Mouse (Mus musculus) MEL (cell line): ENCODE measurements around the gene Ankrd36.

Experiments used
- GATA1 ChIP-seq: IDR thresholded peaks from 2 replicates; pipeline ENCODE4 v1.6.1; 2011; ENCODE audit warnings: low read depth, low read length, improper control_type of control experiment
- JUND ChIP-seq: IDR thresholded peaks from 2 replicates; pipeline ENCODE4 v1.6.1; 2011; ENCODE audit warnings: low read depth, mild to moderate bottlenecking, improper control_type of control experiment, low read length
- KAT2A ChIP-seq: conservative IDR thresholded peaks from 2 replicates; pipeline ENCODE4 v1.6.1; 2012; ENCODE audit warnings: low read depth, low read length, improper control_type of control experiment, inconsistent platforms
- MAZ ChIP-seq: IDR thresholded peaks from 2 replicates; pipeline ENCODE4 v1.6.1; 2012; ENCODE audit warnings: low read depth, mild to moderate bottlenecking, inconsistent platforms, low read length, improper control_type of control experiment
- POLR2A ChIP-seq, 2 experiments: IDR thresholded peaks; 2 replicates each; pipeline ENCODE4 v1.6.1; 2011 to 2012; ENCODE audit warnings: low read length in 2 of 2, mild to moderate bottlenecking in 2 of 2, control low read depth in 1 of 2, improper control_type of control experiment in 1 of 2, low read depth in 1 of 2, moderate library complexity in 1 of 2; ENCODE audit not compliant: control insufficient read depth in 1 of 2, insufficient read depth in 1 of 2, poor library complexity in 1 of 2
- ZKSCAN1 ChIP-seq: IDR thresholded peaks from 2 replicates; pipeline ENCODE4 v1.6.1; 2012; ENCODE audit warnings: low read depth, mild to moderate bottlenecking, inconsistent platforms, low read length, improper control_type of control experiment, moderate library complexity

DNA sequence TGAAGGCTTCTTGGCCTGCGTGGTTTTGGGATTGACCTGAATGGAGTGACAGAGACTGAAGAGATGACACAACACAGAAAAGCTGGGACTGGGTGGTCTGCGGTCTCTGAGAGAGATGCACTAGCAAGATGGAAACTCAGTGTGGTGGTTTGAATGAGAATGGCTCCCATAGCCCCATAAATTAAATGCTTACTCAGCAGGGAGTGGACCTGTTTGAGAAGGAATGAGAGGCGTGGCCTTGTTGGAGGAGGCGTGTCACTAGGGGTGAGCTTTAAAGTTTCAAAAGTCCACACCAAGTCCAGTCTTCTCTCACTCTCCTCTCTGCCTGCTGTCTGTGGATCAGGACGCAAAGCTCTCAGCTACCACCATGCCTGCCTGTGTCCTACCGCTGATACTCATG lies 1.8 kb upstream of the Ankrd36 start:
- TF ChIP-seq POLR2A (IDR thresholded peaks at IDR 0.05; ENCODE audit: control insufficient read depth in 1 of 2, insufficient read depth in 1 of 2, low read depth in 1 of 2, low read length in 2 of 2, poor library complexity in 1 of 2) = no peak
- no peak for TF ChIP-seq MAZ
- 0 out of 2 replicates have a peak, but pooled peaks have one; percentile 6 for TF ChIP-seq JUND
- TF ChIP-seq KAT2A = no peak
- TF ChIP-seq ZKSCAN1 = no peak
- no peak for TF ChIP-seq GATA1
